In genomic region chr8:25368561-25369091, GRCm38 (mm10) we compare ENCODE assay signal across 9 mouse cellular contexts.
DNase-seq lines count a peak whose midpoint lies in the region; ATAC-seq and TF ChIP-seq lines count a peak whose summit lies in the region.
"Had no signal": no experiment of that assay in that cellular context is flagged by ENCODE, and none has a peak within 500 bp of the region (broad histone marks: within the 10 kb centered on the region; RNA-seq: fewer than 3 reads in every experiment).

No protein-coding gene starts in this region.

- DNase-seq in cerebellum, adult 2 months, result peak; percentile 38 to 43
- DNase-seq in cerebellum, adult 11 months, result no peak
- DNase-seq in kidney, postnatal 25 days, result peak; percentile 11 to 52
- peak; percentile 74 for DNase-seq in lung, postnatal 0 days (ENCODE audit: low spot score)
- DNase-seq in right cerebral cortex, postnatal 4 days, result peak; percentile 16

- no peak for TF ChIP-seq POLR2A in cerebellum, adult 2 months (IDR thresholded peaks at IDR 0.05; ENCODE audit: borderline replicate concordance, insufficient read depth, low read length)
- TF ChIP-seq POLR2A in embryonic fibroblast, embryonic 13.5 days (IDR thresholded peaks at IDR 0.05; ENCODE audit: low read depth, low read length), result no peak

- H3K36me3 ChIP-seq in heart, embryonic 12.5 days, result no peaks in the 10 kb centered on the region
- no peaks in the 10 kb centered on the region for H3K36me3 ChIP-seq in lung, postnatal 0 days (ENCODE audit: insufficient read depth, low read length)

- ATAC-seq in heart, embryonic 12.5 days (ENCODE audit: insufficient number of reproducible peaks, low FRiP score), result no peak
- ATAC-seq in lung, postnatal 0 days, result peak; percentile 78
- no peak for ATAC-seq in megakaryocyte-erythroid progenitor cell, adult 5-6 weeks (replicated peaks; ENCODE audit: low FRiP score, low TSS enrichment, poor library complexity, severe bottlenecking)

- no peak overlapping the region for H3K27ac ChIP-seq in cerebellum, adult 2 months (ENCODE audit: insufficient read depth, low read length)
- peak overlapping the region; percentile 56; the same call in 1 of the 2 replicates for H3K27ac ChIP-seq in embryonic fibroblast, embryonic 13.5 days (ENCODE audit: insufficient read depth, low read length)
- H3K27ac ChIP-seq in heart, embryonic 12.5 days (ENCODE audit: poor library complexity, severe bottlenecking), result no peak overlapping the region
- H3K27ac ChIP-seq in lung, postnatal 0 days (ENCODE audit: low read length), result no peak overlapping the region
- H3K27ac ChIP-seq: macrophage had no signal

- no peak overlapping the region for H3K4me3 ChIP-seq in cerebellum, adult 2 months (replicated peaks; ENCODE audit: insufficient read depth, low read depth, low read length)
- H3K4me3 ChIP-seq in embryonic fibroblast, embryonic 13.5 days (ENCODE audit: insufficient read depth, low read length), result no peak overlapping the region
- H3K4me3 ChIP-seq in heart, embryonic 12.5 days, result no peak overlapping the region
- H3K4me3 ChIP-seq in lung, postnatal 0 days (ENCODE audit: low read depth, low read length), result no peak overlapping the region

- H3K4me2 ChIP-seq in heart, embryonic 12.5 days, result peak overlapping the region; percentile 46; the same call in 1 of the 2 replicates
- H3K4me2 ChIP-seq in lung, postnatal 0 days (replicated peaks; ENCODE audit: low read depth, low read length), result peak overlapping the region; percentile 34

- WGBS in cerebellum, adult 2 months, result 17% methylated on average over 11 of the region's 11 CpGs
- 14% methylated on average over 11 of the region's 11 CpGs for WGBS in heart, embryonic 12.5 days
- 18% methylated on average over 11 of the region's 11 CpGs for WGBS in lung, postnatal 0 days

- no peaks in the 10 kb centered on the region; the same call in 1 of the 2 replicates for H3K4me1 ChIP-seq in cerebellum, adult 2 months (ENCODE audit: control insufficient read depth, insufficient read depth, low read length)
- no peaks in the 10 kb centered on the region; the same call in 1 of the 2 replicates for H3K4me1 ChIP-seq in embryonic fibroblast, embryonic 13.5 days (ENCODE audit: control insufficient read depth, insufficient read depth, low read length)
- H3K4me1 ChIP-seq in heart, embryonic 12.5 days (replicated peaks), result peaks cover 8% of the 10 kb centered on the region
- no peaks in the 10 kb centered on the region for H3K4me1 ChIP-seq in lung, postnatal 0 days (ENCODE audit: insufficient read depth, low read depth, low read length)

- no peak overlapping the region; the same call in 1 of the 2 replicates for H3K9ac ChIP-seq in heart, embryonic 12.5 days
- no peak overlapping the region for H3K9ac ChIP-seq in lung, postnatal 0 days (replicated peaks; ENCODE audit: low read depth)

- no peaks in the 10 kb centered on the region for H3K27me3 ChIP-seq in cerebellum, adult 2 months (ENCODE audit: control insufficient read depth, insufficient read depth, low read length)
- H3K27me3 ChIP-seq in heart, embryonic 12.5 days (replicated peaks), result peaks cover 21% of the 10 kb centered on the region
- H3K27me3 ChIP-seq in lung, postnatal 0 days (replicated peaks; ENCODE audit: insufficient read depth, low read length), result no peaks in the 10 kb centered on the region

- TF ChIP-seq CTCF in cerebellum, adult 2 months (IDR thresholded peaks at IDR 0.05; ENCODE audit: borderline replicate concordance, insufficient read depth, low read depth, low read length), result no peak
- no peak for TF ChIP-seq CTCF in embryonic fibroblast, embryonic 13.5 days (IDR thresholded peaks at IDR 0.05; ENCODE audit: borderline replicate concordance, insufficient read depth, low read length)
- TF ChIP-seq CTCF in lung, postnatal 0 days (IDR thresholded peaks at IDR 0.05), result no peak

- no peaks in the 10 kb centered on the region for H3K9me3 ChIP-seq in heart, embryonic 12.5 days (replicated peaks)
- no peaks in the 10 kb centered on the region for H3K9me3 ChIP-seq in lung, postnatal 0 days (ENCODE audit: low read length)

- TF ChIP-seq EP300 in lung, postnatal 0 days (IDR thresholded peaks at IDR 0.05), result no peak
